Mouse (Mus musculus) liver, postnatal 0 days (tissue): ENCODE data around the gene Pim3.

Source experiments
- CTCF ChIP-seq: sonication (generic); IDR thresholded peaks from 2 replicates; pipeline ENCODE4 v1.5.1; 2016; ENCODE audit warnings: antibody characterized with exemption, low read depth
- EP300 ChIP-seq: IDR thresholded peaks from 2 replicates; pipeline ENCODE4 v1.6.1; 2016; ENCODE audit warnings: antibody characterized with exemption, low read depth, mild to moderate bottlenecking

DNA sequence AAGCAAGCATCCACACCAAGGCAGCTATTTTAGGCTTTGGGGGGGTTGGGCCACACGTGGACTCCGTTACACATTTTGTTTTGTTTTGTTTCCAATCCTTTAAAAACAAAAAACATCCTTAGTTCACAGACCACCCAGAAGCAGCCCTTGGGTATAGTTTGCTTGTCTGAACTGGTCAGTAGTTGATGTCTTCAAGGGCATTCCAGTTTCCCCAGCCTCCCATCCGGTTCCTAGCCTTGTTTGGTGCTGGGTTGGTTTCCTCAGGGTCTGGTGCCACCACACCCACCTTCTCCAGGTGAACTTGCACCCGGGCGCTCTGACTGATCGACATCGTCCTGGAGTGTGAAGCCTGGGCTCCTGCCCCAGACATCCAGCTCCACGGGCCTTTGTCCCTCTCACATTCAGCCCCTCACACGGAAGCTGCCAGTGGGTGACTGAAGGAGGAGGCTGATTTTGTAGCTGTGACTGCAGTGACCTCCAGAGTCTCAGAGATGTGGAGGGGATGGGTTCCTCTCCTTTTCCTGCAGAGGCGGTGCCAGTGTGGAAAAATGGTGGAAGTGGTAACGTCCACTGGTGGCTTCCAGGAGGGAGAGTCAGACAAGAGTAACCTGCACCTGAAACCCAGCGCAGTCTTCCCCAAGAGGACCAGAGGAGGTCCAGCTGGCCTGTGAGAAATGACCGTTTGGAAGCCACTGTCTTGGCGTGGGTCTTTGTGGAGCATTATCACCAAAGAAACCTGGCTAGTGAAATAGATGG lies 42.2 kb downstream of the Pim3 start:
- no peak for TF ChIP-seq CTCF
- TF ChIP-seq EP300: no peak
